14 mouse cellular contexts compared by ENCODE assay signal in the genomic region with DNA sequence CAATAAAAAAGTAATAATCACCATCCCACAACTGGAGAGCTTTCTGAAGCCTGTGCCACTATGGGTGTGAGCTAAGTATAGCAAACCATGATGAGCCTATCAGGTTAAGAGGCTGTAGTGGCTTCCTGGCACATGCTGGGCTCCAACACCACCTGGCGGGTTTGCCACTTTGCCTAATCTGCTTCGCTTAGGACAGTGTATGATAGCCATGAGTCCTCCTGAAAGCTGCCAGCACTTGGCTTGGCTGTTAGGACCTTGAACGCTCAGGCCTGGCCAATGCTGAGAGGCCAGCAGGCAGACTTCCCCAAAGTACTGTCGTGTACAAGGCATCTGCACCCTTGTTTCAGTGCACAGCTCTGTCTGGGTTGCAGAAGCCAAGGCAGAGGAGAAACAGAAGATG. TPM values are rescaled to one million over a fixed set of nuclear protein-coding genes. Genes with fewer than 3 reads are reported as not detected.
DNase-seq lines count a peak whose midpoint lies in the region; TF ChIP-seq lines count a peak whose summit lies in the region.
"Had no signal": no experiment of that assay in that cellular context is flagged by ENCODE, and none has a peak within 500 bp of the region (broad histone marks: within the 10 kb centered on the region; RNA-seq: fewer than 3 reads in every experiment).

No protein-coding gene starts in this region.

- no peak overlapping the region for H3K9ac ChIP-seq in ES-Bruce4 (ENCODE audit: low read depth, poor library complexity, severe bottlenecking)
- H3K9ac ChIP-seq: embryonic facial prominence, embryonic 13.5 days; liver, embryonic 14.5 days had no signal

- no peak overlapping the region for H3K4me3 ChIP-seq in ES-Bruce4 (ENCODE audit: low read depth, low read length)
- H3K4me3 ChIP-seq: embryonic facial prominence, embryonic 13.5 days; hindbrain, embryonic 10.5 days had no signal

- peak; percentile 13 for DNase-seq in adrenal gland, postnatal 14 days
- DNase-seq in adrenal gland, postnatal 10 days, result no peak
- peak; percentile 52 to 70 for DNase-seq in cerebellum, postnatal 25 days
- DNase-seq in heart, adult 9 months (ENCODE audit: low spot score in 2 of 2), result peak; percentile 73 to 75
- no peak for DNase-seq in adipocyte (ENCODE audit: low spot score)
- DNase-seq in right cerebral cortex, postnatal 36 days (ENCODE audit: low spot score in 2 of 2), result no peak
- no peak for DNase-seq in left cerebral cortex, adult 18-20 months (ENCODE audit: low spot score in 2 of 2)
- DNase-seq: layer of hippocampus, adult 9-11 months; lung, postnatal 10 days had no signal

- no peak for TF ChIP-seq POLR2A in ES-Bruce4 (IDR thresholded peaks at IDR 0.05; ENCODE audit: insufficient read depth, low read length)

- peaks cover 67% of the 10 kb centered on the region for H3K36me3 ChIP-seq in ES-Bruce4 (ENCODE audit: control insufficient read depth, insufficient read depth, low read length, poor library complexity, severe bottlenecking)

- H3K9me3 ChIP-seq in ES-Bruce4 (replicated peaks; ENCODE audit: control insufficient read depth, insufficient read depth, low read length, poor library complexity, severe bottlenecking), result no peaks in the 10 kb centered on the region
- H3K9me3 ChIP-seq: embryonic facial prominence, embryonic 13.5 days; hindbrain, embryonic 10.5 days had no signal

- peak overlapping the region; percentile 41 for H3K27ac ChIP-seq in ES-Bruce4 (ENCODE audit: insufficient read depth, low read length)
- H3K27ac ChIP-seq: embryonic facial prominence, embryonic 13.5 days; hindbrain, embryonic 10.5 days; kidney, postnatal 0 days; liver, embryonic 14.5 days had no signal

- H3K4me1 ChIP-seq in ES-Bruce4 (ENCODE audit: control insufficient read depth, insufficient read depth, low read length), result peaks cover 3% of the 10 kb centered on the region
- H3K4me1 ChIP-seq: embryonic facial prominence, embryonic 13.5 days; hindbrain, embryonic 10.5 days had no signal

- TF ChIP-seq CTCF in ES-Bruce4 (IDR thresholded peaks at IDR 0.05; ENCODE audit: low read depth, low read length), result no peak

- no peak for TF ChIP-seq EP300 in ES-Bruce4 (IDR thresholded peaks at IDR 0.05; ENCODE audit: insufficient read depth, low read depth, low read length)

- H3K27me3 ChIP-seq in ES-Bruce4 (ENCODE audit: control insufficient read depth, insufficient read depth, low read length, poor library complexity, severe bottlenecking), result no peaks in the 10 kb centered on the region
- H3K27me3 ChIP-seq: embryonic facial prominence, embryonic 13.5 days had no signal

RNA-seq across cellular contexts. Expression of a gene that starts 11.9 kb away (rescaled TPM):
- total RNA-seq in adrenal gland, postnatal 14 days (2021), result 49.1 and 57.2 TPM in 2 replicates
- 10 to 100 TPM; 38.7 to 56.6 TPM for total RNA-seq in adrenal gland, postnatal 10 days (2021)
- polyA plus RNA-seq in ES-Bruce4 (2011; ENCODE audit: insufficient read depth, insufficient read length, low read depth, missing spikeins), result 143 and 149 TPM in 2 replicates
- 10 to 100 TPM; 53.2 to 57.8 TPM for total RNA-seq in left cerebral cortex, adult 18-20 months (2021)

RNA-seq across cellular contexts. Expression of a gene that starts 39.1 kb away (rescaled TPM):
- total RNA-seq in adrenal gland, postnatal 14 days (2021), result 154 and 166 TPM in 2 replicates
- total RNA-seq in adrenal gland, postnatal 10 days (2021), result 100 to 1,000 TPM; 135 to 153 TPM
- polyA plus RNA-seq in ES-Bruce4 (2011; ENCODE audit: insufficient read depth, insufficient read length, low read depth, missing spikeins), result 179 and 208 TPM in 2 replicates
- total RNA-seq in left cerebral cortex, adult 18-20 months (2021), result 100 to 1,000 TPM; 110 to 119 TPM

RNA-seq across cellular contexts. Expression of a gene that starts 40.5 kb away (rescaled TPM):
- 0.93 and 1.8 TPM in 2 replicates for total RNA-seq in adrenal gland, postnatal 14 days (2021)
- 1 to 10 TPM; 1.1 to 1.5 TPM for total RNA-seq in adrenal gland, postnatal 10 days (2021)
- not detected in 2 replicates for polyA plus RNA-seq in ES-Bruce4 (2011; ENCODE audit: insufficient read depth, insufficient read length, low read depth, missing spikeins)
- total RNA-seq in left cerebral cortex, adult 18-20 months (2021), result not detected

Comparison
In these comparisons a context has a peak if more than half of its experiments do, and no peak if none do; other contexts are left out.
1. DNase-seq: peak in adrenal gland, postnatal 14 days (single experiment), cerebellum, postnatal 25 days (2 of 2) and heart, adult 9 months (2 of 2); none in adrenal gland, postnatal 10 days (single experiment), adipocyte (single experiment), right cerebral cortex, postnatal 36 days (0 of 2) and left cerebral cortex, adult 18-20 months (0 of 2).